Mouse (Mus musculus) Patski (cell line): ENCODE results near the gene Sftpd. TPM values are rescaled to one million over a fixed set of nuclear protein-coding genes. Genes with fewer than 3 reads are reported as not detected.
A peak's percentile ranks its signal among the peaks of the same experiment; 100 is the strongest.

ENCODE experiments used
- ATAC-seq: fragments of 100-300 bp; one replicate; pipeline ENCODE4 v1.8.0; 2021
- CTCF ChIA-PET: fragments of 350-600 bp; sonication (Branson Sonifier 250); formaldehyde crosslinking; loops from one replicate; lab custom pipeline; 2022; ENCODE audit warnings: inconsistent platforms; lab: Charles Lee
- POLR2A ChIA-PET: fragments of 350-600 bp; sonication (Branson Sonifier 250); formaldehyde crosslinking; loops from one replicate; lab custom pipeline; 2022; ENCODE audit warnings: antibody characterized with exemption, inconsistent platforms; lab: Charles Lee
- DNase-seq: peaks from one replicate; pipeline ENCODE4 v3.0.0-alpha.2; 2011; ENCODE audit warnings: low read depth, low spot score
- H3K27me3 ChIP-seq: fragments of 371-371 bp; one replicate; pipeline ENCODE4 v1.5.1; 2021
- CTCF ChIP-seq: fragments of 100-300 bp; IDR thresholded peaks from one replicate; pipeline ENCODE4 v1.5.1; 2021
- in situ Hi-C: fragments of 300-500 bp; cut with MboI; formaldehyde crosslinking; loops from 3 replicates; pipeline ENCODE4 v1.11.1; 2018; ENCODE audit warnings: low pct_unique_long_range_greater_than_20kb, mixed read lengths
- polyA plus RNA-seq: library from polyadenylated mRNA; unstranded; gene quantifications from one replicate; pipeline ENCODE4 v1.2.3, GENCODE M21; 2021

Sftpd gene
- polyA plus RNA-seq, result not detected

DNA sequence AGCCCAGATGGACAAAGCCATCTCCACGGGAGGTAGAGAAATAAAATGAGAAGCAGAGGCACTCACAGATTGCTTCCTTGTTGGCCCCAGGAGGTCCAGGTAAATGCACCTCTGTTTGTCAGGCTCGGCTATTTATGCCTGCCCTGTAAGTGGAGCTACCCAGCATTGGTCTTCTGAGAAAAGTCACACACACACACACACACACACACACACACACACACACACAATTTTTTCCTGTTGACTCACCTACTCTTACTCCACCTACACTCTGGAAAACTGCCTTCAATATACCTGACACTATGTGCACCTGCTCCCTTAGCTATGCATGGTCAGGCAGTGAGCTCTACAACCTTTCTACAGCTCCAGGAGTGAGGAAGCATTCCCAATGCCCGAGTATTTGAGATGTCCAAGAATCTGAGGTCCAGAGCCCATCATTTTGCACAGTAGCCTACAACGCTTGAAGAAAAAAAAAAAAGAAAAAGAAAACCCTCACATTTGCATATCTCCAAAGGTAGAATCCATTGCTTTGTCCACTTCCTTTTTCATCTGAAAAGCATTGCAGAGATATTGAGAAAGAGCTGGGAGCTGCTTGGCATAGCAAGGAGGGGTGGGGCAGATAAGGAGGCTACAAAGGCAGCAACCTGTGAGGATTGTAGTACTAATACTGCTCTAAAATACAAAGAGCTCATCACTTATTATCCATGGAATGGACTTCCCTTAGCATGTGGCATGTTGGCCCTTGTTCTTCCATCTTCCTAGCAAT is at the start of gene Sftpd:
Gene Sftpd (minus strand): TSS at position 91 of the 763 bp plus-strand sequence.
- peaks cover 52% of the 10 kb centered on the region for H3K27me3 ChIP-seq
- ChIA-PET POLR2A (no interaction called here), CTCF (no interaction called here)
- DNase-seq (no peak), ATAC-seq (no peak)
- no peak for TF ChIP-seq CTCF
- in situ Hi-C loops, result no loop called here

GRCm38 (mm10) chr14:41198037-41198730 is 13.2 kb upstream of the Sftpd start:
- CTCF ChIA-PET, result no interaction called here
- no peak for DNase-seq
- TF ChIP-seq CTCF, result no peak
- no peak for ATAC-seq
- POLR2A ChIA-PET, result no interaction called here
- in situ Hi-C loops, result no loop called here
- H3K27me3 ChIP-seq, result peaks cover 31% of the 10 kb centered on the region

- in situ Hi-C loops, result no loop called here
- ChIA-PET CTCF (no interaction called here), POLR2A (no interaction called here)
- DNase-seq (no peak), ATAC-seq (no peak)
- H3K27me3 ChIP-seq, result peaks cover 29% of the 10 kb centered on the region
- no peak for TF ChIP-seq CTCF
Observed at GRCm38 (mm10) chr14:41189496-41189895, 4.5 kb upstream of the Sftpd start.

GRCm38 (mm10) chr14:41174802-41175201 is 10.1 kb downstream of the Sftpd start:
- ChIA-PET CTCF (interaction anchor here (1.5 kb wide), 1 partner anchor 14 kb away, joined by 3 read pairs; no protein-coding TSS in a partner anchor), POLR2A (no interaction called here)
- TF ChIP-seq CTCF, result no peak
- DNase-seq (no peak), ATAC-seq (no peak)
- H3K27me3 ChIP-seq, result peaks cover 32% of the 10 kb centered on the region
- in situ Hi-C loops, result no loop called here

- TF ChIP-seq CTCF, result no peak
- CTCF ChIA-PET, result no interaction called here
- ATAC-seq, result no peak
- in situ Hi-C loops, result no loop called here
- H3K27me3 ChIP-seq, result peaks cover 15% of the 10 kb centered on the region
- POLR2A ChIA-PET, result no interaction called here
- DNase-seq, result no peak
Observed at GRCm38 (mm10) chr14:41170514-41170913, 14.4 kb downstream of the Sftpd start.

DNA sequence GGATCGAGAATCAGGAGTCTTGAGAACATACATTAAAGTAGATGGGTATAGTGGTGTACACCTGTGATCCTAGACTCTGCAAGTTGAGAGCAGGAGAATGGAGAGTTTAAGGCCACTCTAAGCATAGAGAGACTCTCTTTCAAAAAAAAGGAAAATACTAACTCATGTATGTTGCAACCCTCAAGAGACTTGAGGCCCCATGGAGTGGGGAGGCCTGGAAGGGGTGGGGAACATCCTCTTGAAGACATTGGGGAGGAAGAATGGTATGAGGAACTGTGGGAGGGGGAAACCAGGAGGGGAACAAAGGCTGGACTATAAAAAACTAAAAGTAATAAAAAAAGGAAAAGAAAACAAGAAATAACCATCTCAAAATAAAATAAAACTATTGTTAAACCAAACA is 16.4 kb downstream of the Sftpd start:
- no peak for DNase-seq
- CTCF ChIA-PET, result interaction anchor here (1.0 kb wide), 1 partner anchor 13 kb away, joined by 3 read pairs; no protein-coding TSS in a partner anchor
- no peak for TF ChIP-seq CTCF
- no peak for ATAC-seq
- POLR2A ChIA-PET, result no interaction called here
- H3K27me3 ChIP-seq, result peaks cover 26% of the 10 kb centered on the region
- in situ Hi-C loops, result loop anchor here (10.0 kb wide), 1 partner anchor 194 kb away; no protein-coding TSS in a partner anchor

DNA sequence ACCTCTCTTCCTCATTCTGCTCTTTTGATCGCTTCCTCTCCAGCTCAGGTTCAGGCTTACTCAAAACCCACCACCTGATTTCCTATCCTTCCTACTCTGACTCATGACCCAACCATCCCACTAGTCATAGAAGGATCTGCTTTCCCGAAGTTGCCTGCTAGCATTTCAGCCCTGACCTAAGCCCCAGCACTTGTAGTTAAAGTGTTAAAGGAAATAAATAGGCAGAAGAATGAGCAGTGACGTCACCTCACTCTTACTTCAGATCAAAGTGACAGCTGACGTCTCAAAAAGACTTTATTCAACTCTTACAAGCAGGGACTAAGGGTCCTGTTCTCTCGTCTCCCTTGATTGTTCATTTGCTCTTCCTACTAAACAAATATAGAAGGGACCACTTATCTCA is 17.7 kb downstream of the Sftpd start:
- ATAC-seq (no peak), DNase-seq (no peak)
- peaks cover 26% of the 10 kb centered on the region for H3K27me3 ChIP-seq
- ChIA-PET CTCF (no interaction called here), POLR2A (no interaction called here)
- no peak for TF ChIP-seq CTCF
- in situ Hi-C loops, result loop anchor here (10.0 kb wide), 1 partner anchor 192 kb away; no protein-coding TSS in a partner anchor

DNA sequence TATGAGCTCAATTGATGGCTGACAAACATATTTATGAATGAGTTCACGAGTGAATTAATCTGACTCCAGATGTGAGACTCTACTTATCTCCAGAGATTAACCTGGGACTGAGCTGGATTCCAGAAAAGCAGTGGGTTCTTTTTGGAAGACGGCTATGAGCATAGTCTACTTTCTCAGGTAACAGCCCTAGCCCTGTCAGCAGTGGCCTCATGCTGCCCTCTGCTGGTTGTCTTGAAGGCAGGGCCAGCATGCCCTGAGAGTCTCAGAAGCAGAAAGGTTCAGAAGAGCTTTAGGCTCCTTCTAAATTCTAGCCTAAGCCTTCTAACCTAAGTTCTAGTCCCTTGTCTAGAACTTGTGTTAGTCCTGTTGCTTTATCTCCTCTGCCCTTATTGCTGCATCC is 22.3 kb downstream of the Sftpd start:
- in situ Hi-C loops, result loop anchor here (5.0 to 10.0 kb wide), 2 partner anchors 70 to 188 kb away; no protein-coding TSS in a partner anchor
- peak; percentile 82 for ATAC-seq
- ChIA-PET POLR2A (interaction anchor here (0.7 kb wide), 1 partner anchor 12 kb away, joined by 5 read pairs; no protein-coding TSS in a partner anchor), CTCF (interaction anchor here (0.6 to 2.3 kb wide), 6 partner anchors 9 to 129 kb away, joined by 3 to 9 read pairs (median 3); no protein-coding TSS in a partner anchor)
- H3K27me3 ChIP-seq, result peaks cover 37% of the 10 kb centered on the region
- TF ChIP-seq CTCF, result peak; percentile 82
- no peak for DNase-seq

- no peak for DNase-seq
Observed at GRCm38 (mm10) chr14:41160743-41161142, 24.2 kb downstream of the Sftpd start.

DNA sequence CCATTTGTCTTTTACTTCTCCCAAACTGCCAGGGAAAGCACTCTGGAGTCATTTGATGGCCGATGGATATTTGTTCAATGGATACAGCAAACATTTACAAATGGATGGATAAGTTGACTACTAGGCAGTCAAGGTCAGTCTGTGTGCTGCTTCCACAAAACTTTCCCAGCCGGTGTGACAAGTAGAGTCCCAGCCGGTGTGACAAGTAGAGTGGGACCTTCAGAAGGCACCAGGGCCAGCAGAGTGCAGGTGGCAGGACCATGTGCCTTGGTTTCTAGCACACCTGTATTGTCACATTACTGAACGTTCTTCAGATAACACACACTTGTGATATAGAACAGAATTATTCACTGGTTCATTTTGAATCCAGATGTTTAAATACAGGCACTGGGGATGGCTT is 24.9 kb downstream of the Sftpd start:
- no peak for TF ChIP-seq CTCF
- ATAC-seq (no peak), DNase-seq (no peak)
- in situ Hi-C loops, result loop anchor here (5.0 to 10.0 kb wide), 2 partner anchors 68 to 185 kb away; no protein-coding TSS in a partner anchor
- POLR2A ChIA-PET, result no interaction called here
- CTCF ChIA-PET, result interaction anchor here (1.6 kb wide), 1 partner anchor 14 kb away, joined by 3 read pairs; no protein-coding TSS in a partner anchor
- peaks cover 43% of the 10 kb centered on the region for H3K27me3 ChIP-seq

More at GRCm38 (mm10) chr14:41160743-41161142, 24.2 kb downstream of the Sftpd start:
- H3K27me3 ChIP-seq, result peaks cover 46% of the 10 kb centered on the region
- ATAC-seq, result no peak
- no peak for TF ChIP-seq CTCF
- in situ Hi-C loops, result loop anchor here (5.0 to 10.0 kb wide), 2 partner anchors 68 to 186 kb away; no protein-coding TSS in a partner anchor
- CTCF ChIA-PET, result interaction anchor here (1.5 to 2.3 kb wide), 3 partner anchors 13 to 67 kb away, joined by 3 to 9 read pairs (median 4); no protein-coding TSS in a partner anchor
- POLR2A ChIA-PET, result no interaction called here
